Mouse (Mus musculus) bone marrow macrophage, adult 2 months (primary cell): Measurements from ENCODE around the gene Pcdh19.

Experiments used
- CTCF ChIP-seq: IDR thresholded peaks from 2 replicates; pipeline ENCODE4 v1.5.1; 2012; ENCODE audit warnings: low read depth, mild to moderate bottlenecking, low read length, moderate library complexity
- POLR2A ChIP-seq: IDR thresholded peaks from 2 replicates; pipeline ENCODE4 v1.6.1; 2012; ENCODE audit warnings: mild to moderate bottlenecking, low read depth, low read length, borderline replicate concordance

DNA sequence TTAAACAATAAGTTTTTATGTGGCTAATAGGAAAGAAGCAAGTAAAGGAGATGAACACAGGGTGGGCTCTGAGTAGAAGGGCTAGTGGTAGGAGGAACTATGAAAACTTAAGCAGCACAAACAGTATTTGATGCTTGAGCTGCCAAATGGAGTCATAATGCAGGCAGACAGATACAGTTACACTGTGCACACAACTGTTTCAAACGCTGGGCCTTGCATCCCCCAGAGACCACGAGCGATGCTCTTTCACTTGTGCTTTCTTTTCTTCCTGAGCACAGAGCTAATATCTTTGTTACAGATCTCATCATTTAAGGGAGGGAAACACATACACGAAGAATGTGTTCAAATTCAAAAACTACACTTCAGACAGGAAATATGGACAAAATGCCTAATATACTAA is 83.0 kb downstream of the Pcdh19 start:
- TF ChIP-seq POLR2A (no peak), CTCF (no peak)
